Mouse (Mus musculus) kidney, postnatal 0 days (tissue): ENCODE measurements at regions not wholly inside any gene's neighbourhood (a gene's known extent, or its start where the extent isn't known, plus 50 kb on each side); places are given as distances from the start of the nearest gene placed in this dataset.

Experiments
- ATAC-seq: fragments of 200-750 bp; cut with Nextera tagmentation; replicated peaks from 2 replicates; pipeline ENCODE4 v1.8.0; 2017; ENCODE audit warnings: low read depth, moderate number of reproducible peaks, moderate TSS enrichment, moderate library complexity; ENCODE audit not compliant: low FRiP score
- DNase-seq: peaks from one replicate; pipeline ENCODE4 v3.0.0-alpha.2; 2016; ENCODE audit warnings: low spot score
- H3K27ac ChIP-seq: fragments of 300-500 bp; sonication (generic); 2 replicates; pipeline ENCODE4 v1.5.1; 2014; ENCODE audit warnings: mild to moderate bottlenecking
- H3K27me3 ChIP-seq: fragments of 300-500 bp; sonication (generic); 2 replicates; pipeline ENCODE4 v1.6.1; 2014; ENCODE audit warnings: low read length, mixed read lengths; ENCODE audit not compliant: insufficient read depth
- H3K36me3 ChIP-seq: fragments of 300-500 bp; sonication (generic); 2 replicates; pipeline ENCODE4 v1.6.1; 2014; ENCODE audit warnings: low read length, mixed read lengths; ENCODE audit not compliant: insufficient read depth
- H3K4me1 ChIP-seq: fragments of 300-500 bp; sonication (generic); replicated peaks from 2 replicates; pipeline ENCODE4 v1.6.1; 2014; ENCODE audit warnings: antibody characterized with exemption, low read length, mixed read lengths; ENCODE audit not compliant: insufficient read depth
- H3K4me2 ChIP-seq: fragments of 300-500 bp; sonication (generic); 2 replicates; pipeline ENCODE4 v1.6.1; 2014; ENCODE audit warnings: mild to moderate bottlenecking, low read length, moderate library complexity, mixed read lengths
- H3K4me3 ChIP-seq: fragments of 300-500 bp; sonication (generic); replicated peaks from 2 replicates; pipeline ENCODE4 v1.5.1; 2014; ENCODE audit warnings: low read depth, low read length
- H3K9ac ChIP-seq: fragments of 300-500 bp; sonication (generic); 2 replicates; pipeline ENCODE4 v1.6.1; 2014; ENCODE audit warnings: low read depth, low read length
- H3K9me3 ChIP-seq: fragments of 300-500 bp; sonication (generic); replicated peaks from 2 replicates; pipeline ENCODE4 v1.6.1; 2016; ENCODE audit warnings: low read length, inconsistent platforms, mixed read lengths
- CTCF ChIP-seq: IDR thresholded peaks from 2 replicates; pipeline ENCODE4 v1.5.1; 2016; ENCODE audit warnings: antibody characterized with exemption, low read depth, mild to moderate bottlenecking, moderate library complexity
- WGBS: fragments of 180-500 bp; shearing (Covaris S2); extraction: QIAGEN DNeasy Blood & Tissue Kit; methylation state at CpG from one replicate; pipeline ENCODE4 v1.1.7; 2014; 5-methylcytosine and 5-hydroxymethylcytosine counted together

- no peak for TF ChIP-seq CTCF
- Histone ChIP-seq H3K4me1 (no peaks in the 10 kb centered on the region), H3K4me2 (no peak overlapping the region), H3K4me3 (no peak overlapping the region), H3K36me3 (no peaks in the 10 kb centered on the region), H3K27me3 (no peaks in the 10 kb centered on the region), H3K9ac (no peak overlapping the region), H3K27ac (no peak overlapping the region), H3K9me3 (no peaks in the 10 kb centered on the region)
- no peak for ATAC-seq
- DNase-seq = peak; percentile 62
- WGBS = 12% methylated on average over 5 of the region's 5 CpGs
Measured at GRCm38 (mm10) chr1:82124503-82124902, 108.4 kb upstream of the Gm9747 start.

DNA sequence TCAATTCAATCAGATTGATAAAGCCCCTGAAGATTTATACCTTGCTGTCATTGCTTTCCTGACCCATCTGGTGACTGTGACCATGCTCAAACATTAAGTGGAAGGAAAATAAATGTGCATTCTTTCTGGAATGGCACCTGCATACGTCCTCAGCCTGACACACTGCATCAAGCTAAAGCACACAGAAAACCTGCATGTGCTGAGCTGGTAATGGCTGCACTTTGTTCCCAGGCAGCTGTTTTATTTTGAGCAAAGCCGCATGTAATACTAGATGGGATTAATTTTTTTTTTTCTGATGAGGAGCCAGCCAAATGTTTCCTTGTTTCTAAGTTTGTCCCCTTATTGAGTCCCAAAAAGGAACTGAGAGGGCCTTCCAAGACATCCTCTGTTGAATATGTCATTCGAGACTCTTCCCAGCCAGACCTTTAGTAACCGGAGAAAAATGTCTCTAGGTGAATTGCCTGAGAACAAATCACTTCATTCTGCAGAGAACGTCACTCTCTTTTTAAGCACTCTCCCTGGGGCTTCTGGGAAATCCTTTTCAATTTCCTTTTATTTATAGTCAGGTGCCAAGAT is 103.1 kb upstream of the Gm9747 start:
- H3K27me3 ChIP-seq = no peaks in the 10 kb centered on the region
- DNase-seq (no peak), ATAC-seq (no peak)
- H3K4me3 ChIP-seq = no peak overlapping the region
- H3K4me1 ChIP-seq = no peaks in the 10 kb centered on the region
- H3K27ac ChIP-seq = no peak overlapping the region
- H3K9me3 ChIP-seq = no peaks in the 10 kb centered on the region
- 31% methylated on average over 5 of the region's 5 CpGs for WGBS
- no peak for TF ChIP-seq CTCF
- H3K4me2 ChIP-seq = no peak overlapping the region
- no peaks in the 10 kb centered on the region for H3K36me3 ChIP-seq
- H3K9ac ChIP-seq = no peak overlapping the region

DNA sequence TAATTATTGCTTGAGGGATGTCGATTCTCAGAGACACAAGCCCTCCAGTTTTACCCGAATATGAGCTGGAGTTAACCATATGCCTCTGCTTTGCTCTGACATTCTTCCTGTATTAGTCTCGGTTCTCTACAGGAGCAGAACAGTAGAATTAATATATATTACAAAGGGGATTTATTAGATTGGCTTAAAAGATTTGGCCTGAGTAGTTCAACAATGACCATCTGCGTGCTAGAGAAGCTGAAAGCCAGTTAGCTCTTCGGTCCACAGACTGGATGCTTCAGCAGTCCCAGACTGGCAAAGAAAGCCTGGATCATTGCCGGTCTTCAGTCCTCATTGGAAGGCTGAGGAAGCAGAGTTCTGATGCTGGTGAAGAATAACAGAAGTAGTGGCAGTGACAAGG is 100.4 kb upstream of the Gm9747 start:
- ATAC-seq (no peak), DNase-seq (no peak)
- no peak for TF ChIP-seq CTCF
- Histone ChIP-seq H3K4me2 (no peak overlapping the region), H3K9ac (no peak overlapping the region), H3K27ac (no peak overlapping the region), H3K27me3 (no peaks in the 10 kb centered on the region), H3K4me1 (no peaks in the 10 kb centered on the region), H3K4me3 (no peak overlapping the region), H3K9me3 (no peaks in the 10 kb centered on the region), H3K36me3 (no peaks in the 10 kb centered on the region)
- WGBS = 92% methylated on average over 6 of the region's 6 CpGs

DNA sequence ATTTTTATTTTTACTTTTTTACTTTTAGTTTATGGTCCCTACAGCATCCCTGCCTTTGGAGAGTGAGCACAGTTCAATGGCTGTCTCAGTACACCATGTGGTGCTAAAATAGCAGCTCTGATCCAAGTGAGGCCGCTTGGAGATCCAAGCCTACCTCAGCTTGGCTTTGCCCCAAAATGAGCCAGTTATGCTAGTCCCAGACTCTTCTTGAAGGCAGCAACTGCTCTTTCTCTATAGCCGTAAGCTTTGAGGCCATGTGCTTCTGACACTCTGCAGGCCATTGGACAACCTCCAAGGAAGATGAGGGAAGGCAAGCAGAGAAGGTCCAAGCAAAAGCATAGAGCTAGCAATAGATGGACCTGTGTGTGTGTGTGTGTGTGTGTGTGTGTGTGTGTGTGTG is 98.0 kb upstream of the Gm9747 start:
- no peak overlapping the region for H3K27ac ChIP-seq
- no peaks in the 10 kb centered on the region for H3K9me3 ChIP-seq
- H3K4me2 ChIP-seq = no peak overlapping the region
- no peak overlapping the region for H3K9ac ChIP-seq
- no peak for TF ChIP-seq CTCF
- H3K4me1 ChIP-seq = no peaks in the 10 kb centered on the region
- H3K4me3 ChIP-seq = no peak overlapping the region
- no peak for ATAC-seq
- H3K27me3 ChIP-seq = no peaks in the 10 kb centered on the region
- WGBS = 85% methylated on average over 2 of the region's 2 CpGs
- H3K36me3 ChIP-seq = no peaks in the 10 kb centered on the region
- DNase-seq = no peak

GRCm38 (mm10) chr1:82135761-82136331 is 97.1 kb upstream of the Gm9747 start:
- Histone ChIP-seq H3K9me3 (no peaks in the 10 kb centered on the region), H3K4me3 (no peak overlapping the region), H3K27ac (no peak overlapping the region), H3K4me2 (no peak overlapping the region), H3K4me1 (no peaks in the 10 kb centered on the region), H3K36me3 (no peaks in the 10 kb centered on the region), H3K9ac (no peak overlapping the region), H3K27me3 (no peaks in the 10 kb centered on the region)
- WGBS = 29% methylated on average over 8 of the region's 8 CpGs
- DNase-seq (peak; percentile 40), ATAC-seq (no peak)
- TF ChIP-seq CTCF = no peak

GRCm38 (mm10) chr1:82145256-82145655 is 87.7 kb upstream of the Gm9747 start:
- Histone ChIP-seq H3K4me2 (no peak overlapping the region), H3K27me3 (no peaks in the 10 kb centered on the region), H3K9ac (no peak overlapping the region), H3K9me3 (no peaks in the 10 kb centered on the region), H3K36me3 (no peaks in the 10 kb centered on the region), H3K4me3 (no peak overlapping the region), H3K27ac (no peak overlapping the region), H3K4me1 (no peaks in the 10 kb centered on the region)
- 90% methylated on average over 2 of the region's 2 CpGs for WGBS
- ATAC-seq (no peak), DNase-seq (no peak)
- no peak for TF ChIP-seq CTCF
